In the genomic region with DNA sequence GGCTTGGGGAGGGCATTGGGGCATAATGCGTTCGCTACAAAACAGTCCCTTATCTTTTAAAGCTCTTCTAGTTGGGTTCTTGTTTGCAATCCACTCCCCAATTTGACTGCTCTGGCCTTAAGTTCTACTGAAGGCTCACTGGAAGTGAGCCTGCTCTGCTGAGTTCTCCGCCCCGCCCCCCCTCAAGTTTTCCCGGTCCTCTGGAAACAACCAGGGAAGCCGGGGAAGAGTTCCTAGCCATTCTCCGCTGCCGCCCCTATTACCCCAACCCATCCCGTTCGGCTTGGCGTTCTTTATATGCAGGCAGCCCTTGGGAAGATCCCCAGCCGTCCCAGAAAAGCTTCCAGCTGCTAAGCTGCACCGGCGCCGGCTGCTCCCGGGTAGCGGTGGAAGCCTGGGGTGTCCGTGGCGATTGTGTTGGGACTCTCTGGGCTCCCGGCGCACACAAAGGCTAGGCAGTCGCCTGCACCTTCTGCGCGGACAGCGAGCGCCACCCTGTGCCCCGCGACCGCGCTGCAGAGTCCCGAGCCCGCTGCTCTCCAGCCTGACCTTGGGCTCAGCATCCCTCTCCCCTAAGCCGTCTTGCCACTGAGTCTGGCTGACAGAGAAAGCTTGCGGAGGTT, we compare ENCODE assay signal across 8 mouse cellular contexts. TPM values are rescaled to one million over a fixed set of nuclear protein-coding genes. Genes with fewer than 3 reads are reported as not detected.
A peak's percentile ranks its signal among the peaks of the same experiment; 100 is the strongest.
DNase-seq lines count a peak whose midpoint lies in the region; ATAC-seq and TF ChIP-seq lines count a peak whose summit lies in the region.

No protein-coding gene starts in this region.

- no peaks in the 10 kb centered on the region for H3K4me1 ChIP-seq in liver, embryonic 11.5 days (replicated peaks; ENCODE audit: control insufficient read depth, insufficient read depth, low read length)
- no peaks in the 10 kb centered on the region for H3K4me1 ChIP-seq in midbrain, postnatal 0 days (ENCODE audit: insufficient read depth, low read length)

- 0 out of 2 replicates have a peak overlapping the region, but pooled peaks have one; percentile 17 for H3K9ac ChIP-seq in liver, embryonic 11.5 days (ENCODE audit: low read depth, low read length)
- H3K9ac ChIP-seq in midbrain, postnatal 0 days (replicated peaks; ENCODE audit: low read length, poor library complexity, severe bottlenecking) = no peak overlapping the region

- peak; percentile 88 for ATAC-seq in liver, embryonic 11.5 days (replicated peaks; ENCODE audit: low FRiP score)
- ATAC-seq in midbrain, postnatal 0 days (ENCODE audit: low FRiP score) = peak; percentile 95

- peak overlapping the region; percentile 45 for H3K4me3 ChIP-seq in liver, embryonic 11.5 days (ENCODE audit: low read depth, low read length)
- H3K4me3 ChIP-seq in midbrain, postnatal 0 days (ENCODE audit: low read depth, low read length) = peak overlapping the region; percentile 37

- peak; percentile 45 to 77 for DNase-seq in spleen, postnatal 4 days (ENCODE audit: low spot score in 2 of 2)
- DNase-seq in spleen, postnatal 14 days (ENCODE audit: low spot score in 2 of 2) = no peak
- peak; percentile 67 to 79 for DNase-seq in cerebellum, postnatal 25 days
- DNase-seq in heart, adult 8-10 months (ENCODE audit: low spot score) = peak; percentile 11
- DNase-seq in kidney, adult 8-10 months = peak; percentile 25 to 61
- peak; percentile 75 for DNase-seq in liver, embryonic 11.5 days (ENCODE audit: low spot score)
- peak; percentile 77 for DNase-seq in midbrain, postnatal 0 days (ENCODE audit: low spot score)
- peak; percentile 49 for DNase-seq in testis, postnatal 14 days (ENCODE audit: low spot score)

- peak; percentile 84 for TF ChIP-seq CTCF in midbrain, postnatal 0 days (IDR thresholded peaks at IDR 0.05)

- under 1% methylated on average over 34 of the region's 34 CpGs for WGBS in liver, embryonic 11.5 days
- 1% methylated on average over 34 of the region's 34 CpGs for WGBS in midbrain, postnatal 0 days

- peaks cover 61% of the 10 kb centered on the region for H3K27me3 ChIP-seq in liver, embryonic 11.5 days (replicated peaks; ENCODE audit: control insufficient read depth, insufficient read depth, low read length)
- peaks cover 52% of the 10 kb centered on the region for H3K27me3 ChIP-seq in midbrain, postnatal 0 days (ENCODE audit: insufficient read depth, low read length)

- no peak overlapping the region for H3K27ac ChIP-seq in liver, embryonic 11.5 days (ENCODE audit: low read depth, low read length)
- H3K27ac ChIP-seq in midbrain, postnatal 0 days (ENCODE audit: low read depth, low read length) = no peak overlapping the region

- no peaks in the 10 kb centered on the region for H3K36me3 ChIP-seq in liver, embryonic 11.5 days (ENCODE audit: control insufficient read depth, insufficient read depth, low read length)
- H3K36me3 ChIP-seq in midbrain, postnatal 0 days (ENCODE audit: insufficient read depth, low read length) = no peaks in the 10 kb centered on the region

- H3K4me2 ChIP-seq in liver, embryonic 11.5 days = peak overlapping the region; percentile 54
- H3K4me2 ChIP-seq in midbrain, postnatal 0 days (ENCODE audit: low read depth, low read length, poor library complexity, severe bottlenecking) = peak overlapping the region; percentile 57

- no peaks in the 10 kb centered on the region for H3K9me3 ChIP-seq in liver, embryonic 11.5 days (ENCODE audit: control insufficient read depth, low read length)
- no peaks in the 10 kb centered on the region for H3K9me3 ChIP-seq in midbrain, postnatal 0 days (ENCODE audit: low read length)

RNA-seq across cellular contexts. Expression of a gene that starts 8.8 kb away (rescaled TPM):
- total RNA-seq in heart, adult 8-10 months (2022) = not detected
- 0.05 and 0.06 TPM in 2 replicates for polyA plus RNA-seq in liver, embryonic 11.5 days (2014; fragmentation: Nextera tagmentation; extraction: Ambion mirVana)
- 1.9 and 2.7 TPM in 2 replicates for total RNA-seq in midbrain, postnatal 0 days (2014; rRNA removed)
- 0.90 and 1.8 TPM in 2 replicates for polyA plus RNA-seq in midbrain, postnatal 0 days (2015; fragmentation: Nextera tagmentation; extraction: Ambion mirVana)

Comparison
In these comparisons a context has a peak if more than half of its experiments do, and no peak if none do; other contexts are left out.
1. DNase-seq: peak in spleen, postnatal 4 days (2 of 2), cerebellum, postnatal 25 days (2 of 2), heart, adult 8-10 months (single experiment), kidney, adult 8-10 months (2 of 2), liver, embryonic 11.5 days (single experiment), midbrain, postnatal 0 days (single experiment) and testis, postnatal 14 days (single experiment); none in spleen, postnatal 14 days (0 of 2).